Mouse (Mus musculus): Measurements from ENCODE around the gene Fpr-rs3.

The Fpr-rs3 gene

DNA sequence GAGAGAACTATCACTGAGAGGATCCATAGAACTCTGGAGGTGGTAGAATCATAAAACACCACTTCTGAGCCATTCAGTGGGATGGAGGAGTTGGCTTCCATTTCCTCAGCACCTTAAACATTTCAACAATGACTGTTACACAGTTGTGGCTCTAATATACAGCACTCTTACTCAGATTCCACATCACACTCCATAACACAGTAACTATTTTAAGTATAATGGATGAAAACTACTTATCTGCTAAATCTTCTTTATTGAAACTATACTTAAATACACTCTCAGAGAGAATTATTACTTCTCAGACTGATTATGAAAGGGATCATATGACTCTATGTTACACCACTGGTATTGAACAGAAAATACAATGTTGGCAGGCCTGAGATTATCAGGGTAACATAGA, at the start of gene Fpr-rs3:
Fpr-rs3 (minus strand) TSS at position 101 of the 400 bp plus-strand sequence.
- DNase-seq (ENCODE audit: low spot score in 2 of 2): no peak

DNA sequence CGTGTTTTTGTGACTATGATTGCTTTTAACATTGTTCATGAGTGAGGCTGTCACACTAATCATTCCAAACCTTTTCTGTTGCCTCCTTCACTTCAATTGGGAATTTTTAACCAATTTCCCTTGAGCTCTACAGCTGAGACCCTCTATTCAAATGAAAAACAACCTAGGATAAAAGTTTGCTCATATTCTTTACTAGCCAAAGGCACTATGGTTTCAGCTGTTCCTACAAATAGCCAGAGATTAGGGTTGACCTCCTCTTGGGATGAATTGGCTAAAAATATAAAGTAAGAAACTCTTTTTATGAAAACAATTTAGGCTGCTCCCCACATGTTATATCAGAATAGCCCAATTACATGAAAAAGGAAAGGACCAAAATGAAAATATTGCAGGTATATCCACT, 28.4 kb downstream of the Fpr-rs3 start, which contains the start of gene Vmn2r110:
Vmn2r110 (minus strand) TSS at position 101 of the 400 bp plus-strand sequence.
- DNase-seq (ENCODE audit: low spot score in 2 of 2): no peak

Data from urinary bladder, postnatal 36 days (tissue).